Mouse (Mus musculus) ES-Bruce4 (cell line): Measurements from ENCODE around the gene Pbp2. TPM values are rescaled to one million over a fixed set of nuclear protein-coding genes. Genes with fewer than 3 reads are reported as not detected.

ENCODE experiments used
- H3K27ac ChIP-seq: 2 replicates; pipeline ENCODE4 v1.5.1; 2012; ENCODE audit warnings: low read length, inconsistent platforms; ENCODE audit not compliant: insufficient read depth
- H3K27me3 ChIP-seq: 2 replicates; pipeline ENCODE4 v1.6.1; 2012; ENCODE audit warnings: mild to moderate bottlenecking, low read length, inconsistent platforms; ENCODE audit not compliant: control insufficient read depth, poor library complexity, insufficient read depth, severe bottlenecking
- H3K36me3 ChIP-seq: 2 replicates; pipeline ENCODE4 v1.6.1; 2012; ENCODE audit warnings: inconsistent platforms, mild to moderate bottlenecking, low read length, moderate library complexity; ENCODE audit not compliant: control insufficient read depth, poor library complexity, insufficient read depth, severe bottlenecking
- H3K4me1 ChIP-seq: one replicate; pipeline ENCODE4 v1.8.1; 2011; ENCODE audit warnings: low read length; ENCODE audit not compliant: control insufficient read depth, insufficient read depth
- H3K4me3 ChIP-seq: 2 replicates; pipeline ENCODE4 v1.5.1; 2011; ENCODE audit warnings: low read depth, mild to moderate bottlenecking, low read length
- H3K9ac ChIP-seq: 2 replicates; pipeline ENCODE4 v1.6.1; 2012; ENCODE audit warnings: low read depth, mild to moderate bottlenecking, inconsistent platforms; ENCODE audit not compliant: poor library complexity, severe bottlenecking
- H3K9me3 ChIP-seq: replicated peaks from 2 replicates; pipeline ENCODE4 v1.6.1; 2012; ENCODE audit warnings: mild to moderate bottlenecking, low read length, inconsistent platforms; ENCODE audit not compliant: control insufficient read depth, poor library complexity, insufficient read depth, severe bottlenecking
- CTCF ChIP-seq: IDR thresholded peaks from one replicate; pipeline ENCODE4 v1.8.1; 2011; ENCODE audit warnings: low read depth, low read length
- EP300 ChIP-seq: IDR thresholded peaks from 2 replicates; pipeline ENCODE4 v1.6.1; 2011; ENCODE audit warnings: low read depth, low read length; ENCODE audit not compliant: insufficient read depth
- POLR2A ChIP-seq: IDR thresholded peaks from one replicate; pipeline ENCODE4 v1.8.1; 2011; ENCODE audit warnings: low read length; ENCODE audit not compliant: insufficient read depth
- polyA plus RNA-seq: library from polyadenylated mRNA; stranded (reverse); fragments of >200 nt; gene quantifications from 2 replicates; pipeline ENCODE4 v1.2.4, GENCODE M21; 2011; ENCODE audit warnings: low read depth; ENCODE audit not compliant: missing spikeins, insufficient read depth, insufficient read length

Gene Pbp2
- polyA plus RNA-seq, 1 experiment, result 0.48 TPM

DNA sequence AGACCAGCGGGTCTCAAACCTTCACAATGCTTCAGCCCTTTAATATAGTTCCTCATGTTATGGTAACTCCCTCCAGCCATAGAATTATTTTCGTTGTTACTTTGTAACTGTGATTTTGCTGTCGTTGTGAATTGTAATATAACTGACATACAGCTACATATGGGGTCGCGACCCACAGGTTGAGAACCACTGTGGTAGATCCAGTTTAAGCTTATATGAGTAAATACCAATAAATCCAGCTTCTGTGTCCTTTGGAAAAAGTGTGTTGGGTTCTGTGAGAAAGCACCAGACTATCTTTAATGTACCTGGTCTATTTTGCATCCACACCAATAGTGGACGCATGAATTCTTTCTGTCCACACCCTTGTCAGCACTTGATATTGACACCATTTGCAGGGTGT lies 31.9 kb downstream of the Pbp2 start:
- Histone ChIP-seq H3K27me3 (no peaks in the 10 kb centered on the region), H3K27ac (no peak overlapping the region), H3K4me3 (no peak overlapping the region), H3K4me1 (no peaks in the 10 kb centered on the region), H3K9ac (no peak overlapping the region), H3K36me3 (no peaks in the 10 kb centered on the region), H3K9me3 (no peaks in the 10 kb centered on the region)
- TF ChIP-seq CTCF (no peak), EP300 (no peak), POLR2A (no peak)

DNA sequence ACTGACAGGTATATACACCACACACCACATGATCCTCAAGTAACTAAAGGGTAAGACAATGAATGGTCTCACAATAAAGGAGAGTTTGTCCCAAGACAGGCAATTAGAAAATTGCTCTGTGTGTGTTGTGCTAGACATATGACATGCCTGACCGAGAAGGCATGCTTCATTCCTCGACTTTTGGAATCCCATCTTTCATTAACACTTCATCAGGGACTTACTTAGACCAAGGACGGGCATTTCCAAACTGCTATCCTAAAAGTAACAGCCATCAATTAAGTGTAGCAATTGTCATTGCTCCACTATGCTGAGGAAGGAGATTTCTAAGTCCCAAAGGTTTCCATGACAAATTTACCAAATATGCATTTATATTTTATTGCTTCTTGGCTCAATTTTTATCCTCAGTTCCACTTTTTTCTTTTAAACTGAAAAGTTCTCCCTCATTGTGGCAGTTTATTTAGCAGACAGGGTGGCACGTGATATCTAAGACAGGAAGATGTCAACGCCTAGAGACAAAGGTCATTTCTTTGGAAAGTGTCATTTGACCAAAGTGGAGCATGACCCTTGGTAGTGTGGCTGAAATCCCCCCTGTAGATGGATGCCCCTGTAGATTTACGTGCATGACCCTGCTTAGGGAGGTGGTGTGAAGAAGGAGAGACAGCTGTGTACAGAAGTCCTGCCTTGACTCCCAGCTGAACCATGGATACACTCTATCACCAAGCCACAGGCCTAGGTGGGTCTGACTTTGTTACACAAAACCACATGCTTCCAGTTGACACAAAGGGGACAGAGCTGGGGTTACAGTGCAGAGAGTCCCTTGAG lies 33.5 kb downstream of the Pbp2 start:
- Histone ChIP-seq H3K9me3 (no peaks in the 10 kb centered on the region), H3K27me3 (no peaks in the 10 kb centered on the region), H3K36me3 (no peaks in the 10 kb centered on the region), H3K4me3 (no peak overlapping the region), H3K27ac (no peak overlapping the region), H3K9ac (no peak overlapping the region), H3K4me1 (no peaks in the 10 kb centered on the region)
- TF ChIP-seq POLR2A, result no peak
- TF ChIP-seq CTCF, result no peak
- TF ChIP-seq EP300, result no peak

DNA sequence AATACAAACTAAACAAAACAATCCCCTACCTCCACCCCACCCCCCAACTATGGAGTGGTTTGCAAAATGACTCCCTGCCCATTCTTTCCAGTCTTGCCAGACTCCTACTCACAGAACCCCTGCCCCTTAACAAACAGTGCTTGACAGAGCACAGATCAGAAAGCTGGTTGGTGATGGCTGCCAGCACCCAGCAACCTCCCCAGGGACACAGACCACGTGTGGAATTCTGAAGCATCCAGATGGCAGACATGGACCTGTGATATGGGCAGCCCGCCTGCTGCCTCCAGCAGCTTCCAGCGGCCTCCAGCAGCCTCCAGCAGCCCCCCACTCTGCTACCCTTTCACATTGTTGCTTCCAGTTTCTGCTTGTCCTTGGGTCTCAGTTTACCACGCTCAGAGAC lies 35.0 kb downstream of the Pbp2 start:
- no peaks in the 10 kb centered on the region for H3K36me3 ChIP-seq
- no peaks in the 10 kb centered on the region for H3K9me3 ChIP-seq
- TF ChIP-seq EP300 (no peak), POLR2A (no peak), CTCF (no peak)
- H3K27me3 ChIP-seq, result no peaks in the 10 kb centered on the region
- no peaks in the 10 kb centered on the region for H3K4me1 ChIP-seq
- H3K4me3 ChIP-seq, result no peak overlapping the region
- no peak overlapping the region for H3K27ac ChIP-seq
- no peak overlapping the region for H3K9ac ChIP-seq

DNA sequence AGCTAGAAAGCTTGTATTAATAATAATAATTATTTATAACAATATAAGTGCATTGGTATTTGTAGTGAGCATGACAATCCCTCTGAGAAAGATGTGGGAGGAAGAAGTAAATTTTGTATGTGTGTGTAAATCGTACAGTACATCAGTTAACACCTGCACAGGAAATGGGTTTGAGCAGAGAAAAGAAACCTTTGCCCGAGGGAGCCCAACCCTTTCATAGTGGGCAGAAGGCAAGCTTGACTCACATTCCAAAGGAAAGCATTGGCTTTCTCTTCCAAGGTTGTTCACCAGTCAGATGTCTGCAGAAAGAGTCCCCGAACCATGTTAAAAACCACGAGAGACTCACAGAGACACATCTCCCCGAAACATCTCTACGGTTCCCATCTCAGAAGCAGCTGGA lies 37.1 kb downstream of the Pbp2 start:
- no peaks in the 10 kb centered on the region for H3K4me1 ChIP-seq
- no peak for TF ChIP-seq POLR2A
- no peak for TF ChIP-seq EP300
- no peak for TF ChIP-seq CTCF
- no peaks in the 10 kb centered on the region for H3K36me3 ChIP-seq
- no peaks in the 10 kb centered on the region for H3K27me3 ChIP-seq
- H3K9me3 ChIP-seq, result no peaks in the 10 kb centered on the region
- H3K9ac ChIP-seq, result no peak overlapping the region
- H3K27ac ChIP-seq, result no peak overlapping the region
- H3K4me3 ChIP-seq, result no peak overlapping the region

DNA sequence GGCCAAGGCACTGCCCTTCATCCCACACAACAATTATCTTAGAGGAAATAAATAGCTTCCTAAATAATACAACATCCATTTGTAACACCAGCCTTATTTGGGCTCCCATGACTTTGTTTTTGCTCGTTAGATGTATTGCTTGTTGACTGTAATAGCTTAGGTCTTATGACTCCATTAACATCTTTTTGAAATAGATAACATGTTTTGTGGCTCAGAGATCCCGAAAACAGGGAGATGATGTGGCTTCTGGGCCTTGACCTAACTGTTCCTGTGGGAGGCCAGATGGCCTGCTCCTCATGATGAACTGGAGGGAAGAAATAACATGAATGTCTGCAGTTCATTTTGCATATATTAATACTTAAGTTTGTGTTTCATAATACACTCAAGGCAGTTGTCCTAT lies 38.4 kb downstream of the Pbp2 start:
- no peak overlapping the region for H3K27ac ChIP-seq
- H3K4me3 ChIP-seq, result no peak overlapping the region
- TF ChIP-seq POLR2A (no peak), EP300 (no peak), CTCF (no peak)
- no peaks in the 10 kb centered on the region for H3K36me3 ChIP-seq
- H3K27me3 ChIP-seq, result no peaks in the 10 kb centered on the region
- no peaks in the 10 kb centered on the region for H3K9me3 ChIP-seq
- H3K9ac ChIP-seq, result no peak overlapping the region
- H3K4me1 ChIP-seq, result no peaks in the 10 kb centered on the region

DNA sequence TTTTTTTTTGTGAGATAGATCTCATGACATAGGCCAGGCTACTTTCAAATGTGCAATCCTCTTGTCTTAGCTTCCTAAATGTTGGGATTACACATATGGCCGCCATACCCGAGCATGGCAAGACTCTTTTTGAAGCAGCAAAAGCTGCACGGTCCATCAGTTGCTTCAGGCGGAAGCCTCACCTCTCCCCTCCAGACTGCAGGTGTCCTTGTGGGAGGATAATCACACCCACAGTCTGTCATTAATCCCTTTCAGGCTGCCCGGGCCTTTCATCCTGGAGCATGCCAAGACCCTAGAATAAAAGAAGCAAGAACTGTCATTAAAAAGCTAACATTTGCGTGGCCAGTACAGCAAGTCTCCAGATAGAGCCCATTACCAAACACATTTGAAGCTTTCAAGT lies 40.6 kb downstream of the Pbp2 start:
- Histone ChIP-seq H3K9ac (no peak overlapping the region), H3K36me3 (no peaks in the 10 kb centered on the region), H3K4me1 (no peaks in the 10 kb centered on the region), H3K27ac (no peak overlapping the region), H3K4me3 (no peak overlapping the region), H3K9me3 (no peaks in the 10 kb centered on the region), H3K27me3 (no peaks in the 10 kb centered on the region)
- TF ChIP-seq CTCF (no peak), POLR2A (no peak), EP300 (no peak)
